ENCODE assay signal across 22 mouse cellular contexts in the genomic region with DNA sequence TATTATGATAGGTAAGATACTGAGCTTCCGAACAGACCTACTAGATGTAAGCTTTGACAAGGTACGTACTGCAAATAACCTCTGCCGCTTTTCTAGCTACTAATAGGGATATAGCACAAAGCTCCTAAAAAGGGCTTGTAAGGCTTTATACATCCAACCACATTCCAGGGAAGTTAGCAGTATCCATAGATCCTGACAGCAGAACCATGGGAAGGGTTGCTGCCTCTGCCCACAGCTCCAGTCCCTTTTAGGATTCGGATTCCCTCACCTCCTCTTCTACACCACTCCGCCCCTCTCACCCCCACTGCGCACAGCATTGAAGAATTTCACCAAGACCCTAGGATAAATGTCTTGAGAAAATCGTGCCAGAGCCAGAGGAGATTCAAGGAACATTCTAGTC. TPM values are rescaled to one million over a fixed set of nuclear protein-coding genes. Genes with fewer than 3 reads are reported as not detected.
"Had no signal": no experiment of that assay in that cellular context is flagged by ENCODE, and none has a peak within 500 bp of the region (broad histone marks: within the 10 kb centered on the region; RNA-seq: fewer than 3 reads in every experiment).

No protein-coding gene starts in this region.

- H3K4me2 ChIP-seq: liver, embryonic 12.5 days; liver, embryonic 15.5 days; midbrain, embryonic 12.5 days had no signal

- H3K36me3 ChIP-seq: limb, embryonic 10.5 days; limb, embryonic 13.5 days; liver, embryonic 12.5 days; liver, embryonic 15.5 days; lung, embryonic 15.5 days; midbrain, embryonic 12.5 days had no signal

- DNase-seq: layer of hippocampus, adult 9-11 months; liver; lung, adult 18-20 months; lung, postnatal 10 days; lung, postnatal 36 days; thymus, adult 18-20 months; thymus, postnatal 36 days had no signal

- H3K9ac ChIP-seq: limb, embryonic 13.5 days; liver, embryonic 12.5 days; liver, embryonic 15.5 days; lung, embryonic 15.5 days; midbrain, embryonic 12.5 days had no signal

- ATAC-seq: liver, embryonic 12.5 days had no signal

- H3K27ac ChIP-seq: kidney, postnatal 0 days; layer of hippocampus, adult 2 months; limb, embryonic 10.5 days; limb, embryonic 13.5 days; liver, embryonic 12.5 days; liver, embryonic 15.5 days; lung, embryonic 15.5 days; midbrain, embryonic 12.5 days had no signal

- H3K9me3 ChIP-seq: limb, embryonic 10.5 days; limb, embryonic 13.5 days; liver, embryonic 12.5 days; liver, embryonic 15.5 days; lung, embryonic 15.5 days; megakaryocyte, embryonic 14.5 days; midbrain, embryonic 12.5 days had no signal

- H3K4me3 ChIP-seq: layer of hippocampus, adult 2 months; limb, embryonic 10.5 days; liver, embryonic 12.5 days; liver, embryonic 15.5 days; lung, embryonic 15.5 days; midbrain, embryonic 12.5 days had no signal

RNA-seq across cellular contexts. Expression of a gene that starts 11.9 kb away (rescaled TPM):
- polyA plus RNA-seq: neural tube, embryonic 14.5 days had no signal

RNA-seq across cellular contexts. Expression of a gene that starts 44.0 kb away (rescaled TPM):
- polyA plus RNA-seq: kidney, embryonic 14.5 days; large intestine, adult 2 months; liver, embryonic 15.5 days; neural tube, embryonic 11.5 days; small intestine, adult 2 months; spleen, adult 2 months had no signal
